Mouse (Mus musculus): ENCODE data around the gene Ndufs3. TPM values are rescaled to one million over a fixed set of nuclear protein-coding genes. Genes with fewer than 3 reads are reported as not detected.

Gene Ndufs3
- polyA plus RNA-seq, 1 experiment from 2014 or later = 195 TPM

GRCm38 (mm10) chr2:90874025-90874424, 30.6 kb downstream of the Ndufs3 start:
- Histone ChIP-seq H3K9ac (no peak overlapping the region), H3K27ac (no peak overlapping the region), H3K36me3 (peaks cover 1% of the 10 kb centered on the region; the same call in 1 of the 2 replicates), H3K4me1 (no peaks in the 10 kb centered on the region), H3K27me3 (replicated peaks) (no peaks in the 10 kb centered on the region), H3K4me3 (no peak overlapping the region), H3K9me3 (no peaks in the 10 kb centered on the region), H3K4me2 (replicated peaks) (no peak overlapping the region)
- ATAC-seq (ENCODE audit: low FRiP score, low read depth) = no peak
- whole genome bisulfite sequencing = 63% methylated on average over 1 of the region's 1 CpGs

GRCm38 (mm10) chr2:90871180-90871961, 33.3 kb downstream of the Ndufs3 start:
- Histone ChIP-seq H3K4me3 (no peak overlapping the region), H3K9me3 (no peaks in the 10 kb centered on the region), H3K9ac (no peak overlapping the region), H3K27ac (no peak overlapping the region), H3K36me3 (peaks cover 21% of the 10 kb centered on the region), H3K27me3 (replicated peaks) (no peaks in the 10 kb centered on the region), H3K4me2 (replicated peaks) (no peak overlapping the region), H3K4me1 (no peaks in the 10 kb centered on the region)
- no peak for ATAC-seq (ENCODE audit: low FRiP score, low read depth)
- 71% methylated on average over 8 of the region's 8 CpGs for WGBS

DNA sequence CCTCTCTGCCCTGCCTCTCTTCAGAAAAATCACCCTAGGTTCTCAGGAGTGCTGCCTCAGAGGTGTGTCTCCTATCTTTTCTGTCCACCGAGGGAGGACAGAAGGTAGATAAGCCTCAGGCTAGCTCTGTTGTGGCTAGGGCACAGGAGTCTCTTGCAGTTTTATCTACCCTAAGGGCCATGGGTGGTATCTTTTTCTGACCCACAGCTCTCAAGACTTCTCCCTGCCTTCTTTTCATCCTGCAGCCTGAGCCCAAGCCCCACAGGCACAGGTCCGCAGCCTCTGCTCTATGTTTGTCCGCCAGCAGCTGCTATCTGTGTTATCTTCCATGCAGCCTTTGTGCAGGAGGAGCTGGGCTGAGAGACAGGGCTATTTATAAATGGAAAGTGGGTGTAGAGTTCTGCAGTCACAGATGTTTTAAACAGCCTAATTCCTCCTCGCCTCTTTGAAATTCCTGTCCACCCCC, 34.5 kb downstream of the Ndufs3 start:
- 55% methylated on average over 4 of the region's 4 CpGs for WGBS
- H3K9me3 ChIP-seq = no peaks in the 10 kb centered on the region
- H3K4me2 ChIP-seq (replicated peaks) = no peak overlapping the region
- ATAC-seq (ENCODE audit: low FRiP score, low read depth) = no peak
- H3K27me3 ChIP-seq (replicated peaks) = no peaks in the 10 kb centered on the region
- no peak overlapping the region for H3K4me3 ChIP-seq
- H3K36me3 ChIP-seq = peaks cover 32% of the 10 kb centered on the region
- no peak overlapping the region for H3K9ac ChIP-seq
- H3K4me1 ChIP-seq = no peaks in the 10 kb centered on the region
- no peak overlapping the region for H3K27ac ChIP-seq

DNA sequence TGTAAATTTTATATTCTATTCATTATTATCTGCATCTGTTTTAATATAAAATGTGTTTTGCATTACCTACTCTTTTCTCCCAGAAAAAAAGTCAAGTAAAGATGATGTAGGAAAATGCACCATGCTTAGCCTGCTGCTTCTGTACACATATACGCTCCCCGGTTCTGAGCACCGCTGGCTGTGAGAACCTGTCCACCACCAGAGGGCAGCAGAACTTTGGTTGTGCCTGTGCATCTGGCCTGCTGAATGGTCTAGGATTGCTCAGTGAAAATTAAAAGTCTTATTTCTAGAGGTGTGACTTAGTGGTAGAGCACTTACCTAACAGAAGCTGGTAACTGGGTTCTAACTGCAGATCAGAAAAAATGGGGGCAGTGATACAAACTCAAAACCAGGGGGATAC, 38.1 kb downstream of the Ndufs3 start:
- Histone ChIP-seq H3K9ac (no peak overlapping the region), H3K27me3 (replicated peaks) (no peaks in the 10 kb centered on the region), H3K4me3 (no peak overlapping the region), H3K4me2 (replicated peaks) (no peak overlapping the region), H3K9me3 (no peaks in the 10 kb centered on the region), H3K36me3 (peaks cover 54% of the 10 kb centered on the region), H3K4me1 (no peaks in the 10 kb centered on the region), H3K27ac (no peak overlapping the region)
- WGBS = 35% methylated on average over 3 of the region's 3 CpGs
- peak; percentile 76 for ATAC-seq (ENCODE audit: low FRiP score, low read depth)

- Histone ChIP-seq H3K4me2 (replicated peaks) (no peak overlapping the region), H3K27me3 (replicated peaks) (no peaks in the 10 kb centered on the region), H3K9ac (no peak overlapping the region), H3K4me3 (no peak overlapping the region), H3K4me1 (no peaks in the 10 kb centered on the region), H3K27ac (no peak overlapping the region), H3K9me3 (no peaks in the 10 kb centered on the region), H3K36me3 (peaks cover 71% of the 10 kb centered on the region)
- ATAC-seq (ENCODE audit: low FRiP score, low read depth) = peak; percentile 73; the same call in 1 of the 2 replicates
Measured at GRCm38 (mm10) chr2:90864184-90864583, 40.4 kb downstream of the Ndufs3 start.

- 96% methylated on average over 2 of the region's 2 CpGs for WGBS
- H3K9ac ChIP-seq = no peak overlapping the region
- no peaks in the 10 kb centered on the region for H3K9me3 ChIP-seq
- H3K4me1 ChIP-seq = no peaks in the 10 kb centered on the region
- peaks cover 67% of the 10 kb centered on the region for H3K36me3 ChIP-seq
- H3K4me2 ChIP-seq (replicated peaks) = no peak overlapping the region
- H3K27ac ChIP-seq = no peak overlapping the region
- no peak overlapping the region for H3K4me3 ChIP-seq
- H3K27me3 ChIP-seq (replicated peaks) = no peaks in the 10 kb centered on the region
- no peak for ATAC-seq (ENCODE audit: low FRiP score, low read depth)
Measured at GRCm38 (mm10) chr2:90861486-90861885, 43.1 kb downstream of the Ndufs3 start.

DNA sequence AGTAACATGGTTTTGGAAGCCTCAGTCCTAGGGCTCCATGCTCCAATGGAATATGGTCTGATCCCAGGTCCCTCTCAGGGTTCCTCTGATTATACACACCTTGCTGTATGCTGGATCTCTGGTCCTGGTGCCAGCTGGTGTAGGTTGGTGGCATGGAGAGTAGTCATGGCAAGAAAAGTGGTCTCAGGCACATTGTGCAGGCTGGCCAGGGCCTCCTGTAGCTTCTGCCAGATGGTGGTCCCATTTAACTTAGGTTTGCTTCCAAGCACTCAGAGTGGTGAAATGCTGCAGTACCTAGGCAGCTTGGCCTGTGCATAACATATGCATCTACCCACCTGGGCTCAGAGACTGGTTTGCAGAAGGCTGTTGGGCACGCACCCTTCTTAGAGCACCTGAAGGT, 54.2 kb downstream of the Ndufs3 start:
- H3K9ac ChIP-seq = no peak overlapping the region
- no peak overlapping the region for H3K4me3 ChIP-seq
- no peaks in the 10 kb centered on the region for H3K27me3 ChIP-seq (replicated peaks)
- no peak for ATAC-seq (ENCODE audit: low FRiP score, low read depth)
- WGBS = 97% methylated on average over 1 of the region's 1 CpGs
- H3K4me2 ChIP-seq (replicated peaks) = no peak overlapping the region
- H3K4me1 ChIP-seq = peaks cover 14% of the 10 kb centered on the region
- no peak overlapping the region for H3K27ac ChIP-seq
- H3K36me3 ChIP-seq = peaks cover 48% of the 10 kb centered on the region
- H3K9me3 ChIP-seq = no peaks in the 10 kb centered on the region

DNA sequence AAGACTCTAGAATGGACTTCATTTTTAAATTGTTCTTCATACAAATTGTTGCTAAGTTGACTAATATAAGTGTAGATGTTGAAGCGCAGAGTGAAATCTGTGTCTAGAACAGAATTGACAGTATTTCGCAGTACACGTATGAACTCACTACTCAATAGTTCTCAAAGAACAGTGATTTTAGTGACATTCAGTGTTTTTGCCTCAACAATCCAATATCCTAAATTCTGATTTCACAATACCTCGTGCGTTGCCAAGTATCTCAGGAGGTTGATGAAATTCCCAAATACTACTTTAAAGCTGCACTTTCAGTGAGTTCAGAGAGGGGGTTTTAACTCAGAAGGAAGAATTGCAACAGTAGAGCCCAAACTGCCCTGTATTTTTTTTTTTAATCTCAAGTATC, 56.3 kb downstream of the Ndufs3 start:
- Histone ChIP-seq H3K27me3 (replicated peaks) (no peaks in the 10 kb centered on the region), H3K4me3 (peak overlapping the region; percentile 85; the same call in 1 of the 2 replicates), H3K4me2 (replicated peaks) (peak overlapping the region; percentile 62), H3K36me3 (peaks cover 32% of the 10 kb centered on the region), H3K4me1 (peaks cover 14% of the 10 kb centered on the region), H3K27ac (no peak overlapping the region), H3K9ac (peak overlapping the region; percentile 90; the same call in 1 of the 2 replicates), H3K9me3 (no peaks in the 10 kb centered on the region)
- ATAC-seq (ENCODE audit: low FRiP score, low read depth) = no peak
- 92% methylated on average over 5 of the region's 5 CpGs for WGBS

GRCm38 (mm10) chr2:90847681-90848050, 57.0 kb downstream of the Ndufs3 start:
- Histone ChIP-seq H3K4me1 (peaks cover 14% of the 10 kb centered on the region), H3K4me2 (replicated peaks) (peak overlapping the region; percentile 62), H3K27me3 (replicated peaks) (no peaks in the 10 kb centered on the region), H3K9ac (peak overlapping the region; percentile 90), H3K4me3 (peak overlapping the region; percentile 85), H3K27ac (peak overlapping the region; percentile 74), H3K9me3 (no peaks in the 10 kb centered on the region), H3K36me3 (peaks cover 25% of the 10 kb centered on the region)
- ATAC-seq (ENCODE audit: low FRiP score, low read depth) = no peak
- under 1% methylated on average over 13 of the region's 13 CpGs for WGBS

DNA sequence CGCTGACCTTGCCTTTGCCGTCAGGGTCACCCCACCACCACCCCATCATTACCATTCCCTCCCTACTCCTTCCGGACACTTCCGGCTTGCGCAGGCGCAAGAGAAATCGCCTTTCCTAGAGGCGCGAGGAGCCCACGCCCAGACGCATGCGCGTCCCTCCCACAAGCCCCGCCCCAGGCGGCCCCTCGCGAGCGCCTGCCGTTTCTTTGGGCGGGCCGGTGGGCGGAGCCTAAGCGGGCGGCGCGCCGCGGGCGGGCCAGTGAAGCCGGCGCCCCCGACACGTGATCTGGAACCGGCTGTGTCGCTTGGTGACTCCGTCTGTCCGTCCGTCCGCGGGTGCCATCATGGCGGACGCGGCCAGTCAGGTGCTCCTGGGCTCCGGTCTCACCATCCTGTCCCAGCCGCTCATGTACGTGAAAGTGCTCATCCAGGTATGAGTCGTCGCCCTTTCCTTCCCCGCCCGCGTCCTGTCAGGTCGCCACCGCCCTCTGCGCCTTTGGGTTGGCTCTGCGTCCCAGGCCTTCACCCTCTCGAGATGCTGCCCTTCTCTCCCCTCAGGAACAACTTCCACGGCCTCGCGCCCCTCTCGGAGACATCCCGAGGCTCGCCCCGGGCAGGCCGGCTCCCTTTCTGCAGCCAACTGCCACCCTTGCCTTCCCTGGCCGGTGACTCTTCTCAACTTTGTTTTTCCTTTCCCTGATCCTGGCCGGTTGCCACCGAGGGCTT, 57.5 kb downstream of the Ndufs3 start, which contains the start of gene Mtch2:
Gene Mtch2 (plus strand): TSS at position 201 of the 726 bp plus-strand sequence.
- peak; percentile 97 for ATAC-seq (ENCODE audit: low FRiP score, low read depth)
- H3K27me3 ChIP-seq (replicated peaks) = no peaks in the 10 kb centered on the region
- peak within 1 kb of the TSS; percentile 62 for H3K4me2 ChIP-seq (replicated peaks)
- peaks cover 21% of the 10 kb centered on the region for H3K36me3 ChIP-seq
- peaks cover 14% of the 10 kb centered on the region for H3K4me1 ChIP-seq
- H3K9me3 ChIP-seq = no peaks in the 10 kb centered on the region
- H3K9ac ChIP-seq = peak within 1 kb of the TSS; percentile 90
- peak within 1 kb of the TSS; percentile 74 for H3K27ac ChIP-seq
- under 1% methylated on average over 67 of the region's 67 CpGs for WGBS
- H3K4me3 ChIP-seq = peak within 1 kb of the TSS; percentile 85

- Histone ChIP-seq H3K4me3 (peak overlapping the region; percentile 85), H3K9ac (peak overlapping the region; percentile 90), H3K9me3 (no peaks in the 10 kb centered on the region), H3K27ac (no peak overlapping the region), H3K27me3 (replicated peaks) (no peaks in the 10 kb centered on the region), H3K36me3 (peaks cover 16% of the 10 kb centered on the region), H3K4me2 (replicated peaks) (peak overlapping the region; percentile 62), H3K4me1 (peaks cover 14% of the 10 kb centered on the region)
- WGBS = 3% methylated on average over 8 of the region's 8 CpGs
- no peak; the same call in none of the 2 replicates for ATAC-seq (ENCODE audit: low FRiP score, low read depth)
Measured at GRCm38 (mm10) chr2:90846597-90846954, 58.1 kb downstream of the Ndufs3 start.

GRCm38 (mm10) chr2:90846171-90846570, 58.5 kb downstream of the Ndufs3 start:
- no peak for ATAC-seq (ENCODE audit: low FRiP score, low read depth)
- no peaks in the 10 kb centered on the region for H3K27me3 ChIP-seq (replicated peaks)
- H3K4me2 ChIP-seq (replicated peaks) = peak overlapping the region; percentile 62
- H3K4me1 ChIP-seq = peaks cover 14% of the 10 kb centered on the region
- H3K36me3 ChIP-seq = peaks cover 12% of the 10 kb centered on the region
- no peak overlapping the region for H3K4me3 ChIP-seq
- WGBS = 43% methylated on average over 6 of the region's 6 CpGs
- H3K9ac ChIP-seq = no peak overlapping the region
- H3K9me3 ChIP-seq = no peaks in the 10 kb centered on the region
- H3K27ac ChIP-seq = no peak overlapping the region

Measured in neural tube, embryonic 12.5 days (tissue).